ENCODE assay signal across 8 mouse cellular contexts in genomic region chr8:70611849-70612248, GRCm38 (mm10). TPM values are rescaled to one million over a fixed set of nuclear protein-coding genes. Genes with fewer than 3 reads are reported as not detected.
DNase-seq lines count a peak whose midpoint lies in the region; ATAC-seq and TF ChIP-seq lines count a peak whose summit lies in the region.

No protein-coding gene starts in this region.

- peak; percentile 80; the same call in 1 of the 2 replicates for TF ChIP-seq EP300 in heart, adult 2 months (IDR thresholded peaks at IDR 0.05; ENCODE audit: insufficient read depth, low read depth, low read length)

- peaks cover 34% of the 10 kb centered on the region for H3K4me1 ChIP-seq in embryonic facial prominence, embryonic 12.5 days
- H3K4me1 ChIP-seq in heart, adult 2 months (ENCODE audit: control insufficient read depth, insufficient read depth, low read length): peaks cover 8% of the 10 kb centered on the region
- H3K4me1 ChIP-seq in limb, embryonic 15.5 days: peaks cover 47% of the 10 kb centered on the region
- peaks cover 45% of the 10 kb centered on the region for H3K4me1 ChIP-seq in midbrain, embryonic 15.5 days

- no peaks in the 10 kb centered on the region for H3K36me3 ChIP-seq in embryonic facial prominence, embryonic 12.5 days
- no peaks in the 10 kb centered on the region for H3K36me3 ChIP-seq in heart, adult 2 months (ENCODE audit: control insufficient read depth, insufficient read depth, low read length)
- H3K36me3 ChIP-seq in limb, embryonic 15.5 days: no peaks in the 10 kb centered on the region
- no peaks in the 10 kb centered on the region for H3K36me3 ChIP-seq in midbrain, embryonic 15.5 days (replicated peaks)

- no peaks in the 10 kb centered on the region for H3K9me3 ChIP-seq in embryonic facial prominence, embryonic 12.5 days
- H3K9me3 ChIP-seq in limb, embryonic 15.5 days: no peaks in the 10 kb centered on the region
- no peaks in the 10 kb centered on the region for H3K9me3 ChIP-seq in midbrain, embryonic 15.5 days

- no peak; the same call in 1 of the 2 replicates for TF ChIP-seq CTCF in heart, adult 2 months (IDR thresholded peaks at IDR 0.05)

- H3K27ac ChIP-seq in embryonic facial prominence, embryonic 12.5 days: peak overlapping the region; percentile 98
- H3K27ac ChIP-seq in heart, adult 2 months: peak overlapping the region; percentile 93
- H3K27ac ChIP-seq in limb, embryonic 15.5 days: peak overlapping the region; percentile 99
- peak overlapping the region; percentile 50 for H3K27ac ChIP-seq in midbrain, embryonic 15.5 days

- under 1% methylated on average over 6 of the region's 6 CpGs for WGBS in embryonic facial prominence, embryonic 12.5 days
- under 1% methylated on average over 6 of the region's 6 CpGs for WGBS in heart, adult 2 months
- WGBS in limb, embryonic 15.5 days: 0% methylated on average over 6 of the region's 6 CpGs
- 0% methylated on average over 6 of the region's 6 CpGs for WGBS in midbrain, embryonic 15.5 days

- H3K4me2 ChIP-seq in embryonic facial prominence, embryonic 12.5 days (replicated peaks): peak overlapping the region; percentile 87
- H3K4me2 ChIP-seq in limb, embryonic 15.5 days: peak overlapping the region; percentile 95
- peak overlapping the region; percentile 86 for H3K4me2 ChIP-seq in midbrain, embryonic 15.5 days

- no peak for TF ChIP-seq POLR2A in heart, adult 2 months (IDR thresholded peaks at IDR 0.05; ENCODE audit: insufficient read depth, low read depth, low read length)

- intact Hi-C loops in heart, adult 2 months (cut with DNase I): loop anchor here (1.0 to 5.0 kb wide), 5 partner anchors 17 to 90 kb away; partner anchors contain the start of genes Iqcn and Isyna1

- peak overlapping the region; percentile 44 for H3K4me3 ChIP-seq in embryonic facial prominence, embryonic 12.5 days
- H3K4me3 ChIP-seq in heart, adult 2 months: peak overlapping the region; percentile 65
- H3K4me3 ChIP-seq in limb, embryonic 15.5 days: peak overlapping the region; percentile 77
- H3K4me3 ChIP-seq in midbrain, embryonic 15.5 days: peak overlapping the region; percentile 76

- no peaks in the 10 kb centered on the region for H3K27me3 ChIP-seq in embryonic facial prominence, embryonic 12.5 days
- H3K27me3 ChIP-seq in heart, adult 2 months (ENCODE audit: control insufficient read depth, insufficient read depth, low read length): no peaks in the 10 kb centered on the region
- H3K27me3 ChIP-seq in limb, embryonic 15.5 days: no peaks in the 10 kb centered on the region
- H3K27me3 ChIP-seq in midbrain, embryonic 15.5 days (replicated peaks): no peaks in the 10 kb centered on the region

- no peak for ATAC-seq in embryonic facial prominence, embryonic 12.5 days (ENCODE audit: insufficient number of reproducible peaks, insufficient read depth, low FRiP score, low TSS enrichment)
- no peak for ATAC-seq in limb, embryonic 15.5 days (ENCODE audit: insufficient number of reproducible peaks, low FRiP score, low TSS enrichment, low read depth)
- ATAC-seq in midbrain, embryonic 15.5 days (replicated peaks): no peak

- H3K79me2 ChIP-seq in heart, adult 2 months (replicated peaks; ENCODE audit: control insufficient read depth, insufficient read depth, low read length): no peaks in the 10 kb centered on the region

- H3K9ac ChIP-seq in embryonic facial prominence, embryonic 12.5 days: peak overlapping the region; percentile 60; the same call in 1 of the 2 replicates
- peak overlapping the region; percentile 74 for H3K9ac ChIP-seq in heart, adult 2 months (ENCODE audit: low read depth, low read length)
- H3K9ac ChIP-seq in limb, embryonic 15.5 days: peak overlapping the region; percentile 44
- H3K9ac ChIP-seq in midbrain, embryonic 15.5 days: peak overlapping the region; percentile 39; the same call in 1 of the 2 replicates

- peak; percentile 96 for DNase-seq in A20 (ENCODE audit: low read depth, low spot score)
- peak; percentile 93 for DNase-seq in adrenal gland, postnatal 10 days
- peak; percentile 89 to 95 for DNase-seq in heart, adult 2 months
- DNase-seq in kidney, adult 11 months: peak; percentile 76
- DNase-seq in spleen, postnatal 14 days (ENCODE audit: low spot score in 2 of 2): peak; percentile 88 to 94

RNA-seq across cellular contexts. Expression of gene Ssbp4, which starts 3.2 kb away (rescaled TPM):
- total RNA-seq in adrenal gland, postnatal 10 days (2021): 10 to 100 TPM; 92.0 to 96.9 TPM
- polyA plus RNA-seq in embryonic facial prominence, embryonic 12.5 days (2016; fragmentation: Nextera tagmentation; extraction: Ambion mirVana): 134 and 142 TPM in 2 replicates
- 10 to 100 TPM; 34.6 to 35.8 TPM for total RNA-seq in heart, adult 2 months (2021)
- polyA plus RNA-seq in heart, adult 2 months (2012; rRNA removed): 45.6 and 72.8 TPM in 2 replicates
- polyA plus RNA-seq in limb, embryonic 15.5 days (2015; fragmentation: Nextera tagmentation; extraction: Ambion mirVana): 119 and 120 TPM in 2 replicates
- 175 and 189 TPM in 2 replicates for polyA plus RNA-seq in midbrain, embryonic 15.5 days (2015; fragmentation: Nextera tagmentation; extraction: Ambion mirVana)

RNA-seq across cellular contexts. Expression of gene Lrrc25, which starts 4.1 kb away (rescaled TPM):
- 1 to 10 TPM; 3.3 to 3.6 TPM for total RNA-seq in adrenal gland, postnatal 10 days (2021)
- polyA plus RNA-seq in embryonic facial prominence, embryonic 12.5 days (2016; fragmentation: Nextera tagmentation; extraction: Ambion mirVana): 1.1 and 1.2 TPM in 2 replicates
- total RNA-seq in heart, adult 2 months (2021): 1 to 10 TPM; 1.6 to 1.8 TPM
- polyA plus RNA-seq in heart, adult 2 months (2012; rRNA removed): 3.6 and 4.5 TPM in 2 replicates
- 3.2 and 3.3 TPM in 2 replicates for polyA plus RNA-seq in limb, embryonic 15.5 days (2015; fragmentation: Nextera tagmentation; extraction: Ambion mirVana)
- 1.2 and 1.6 TPM in 2 replicates for polyA plus RNA-seq in midbrain, embryonic 15.5 days (2015; fragmentation: Nextera tagmentation; extraction: Ambion mirVana)

RNA-seq across cellular contexts. Expression of gene Isyna1, which starts 17.7 kb away (rescaled TPM):
- total RNA-seq in adrenal gland, postnatal 10 days (2021): 10 to 100 TPM; 59.4 to 59.8 TPM
- 185 and 195 TPM in 2 replicates for polyA plus RNA-seq in embryonic facial prominence, embryonic 12.5 days (2016; fragmentation: Nextera tagmentation; extraction: Ambion mirVana)
- total RNA-seq in heart, adult 2 months (2021): 10 to 100 TPM; 26.7 to 28.3 TPM
- polyA plus RNA-seq in heart, adult 2 months (2012; rRNA removed): 40.3 and 41.6 TPM in 2 replicates
- 111 and 123 TPM in 2 replicates for polyA plus RNA-seq in limb, embryonic 15.5 days (2015; fragmentation: Nextera tagmentation; extraction: Ambion mirVana)
- polyA plus RNA-seq in midbrain, embryonic 15.5 days (2015; fragmentation: Nextera tagmentation; extraction: Ambion mirVana): 175 and 176 TPM in 2 replicates

RNA-seq across cellular contexts. Expression of gene Gdf15, which starts 20.4 kb away (rescaled TPM):
- total RNA-seq in adrenal gland, postnatal 10 days (2021): 1 to 10 TPM in 1 of 2 experiments, under 1 TPM in 1; 0.79 to 1.7 TPM
- polyA plus RNA-seq in embryonic facial prominence, embryonic 12.5 days (2016; fragmentation: Nextera tagmentation; extraction: Ambion mirVana): not detected in 2 replicates
- 1 to 10 TPM; 1.1 to 2.0 TPM for total RNA-seq in heart, adult 2 months (2021)
- polyA plus RNA-seq in heart, adult 2 months (2012; rRNA removed): 0.38 and 3.8 TPM in 2 replicates
- 0.16 and 0.24 TPM in 2 replicates for polyA plus RNA-seq in limb, embryonic 15.5 days (2015; fragmentation: Nextera tagmentation; extraction: Ambion mirVana)
- polyA plus RNA-seq in midbrain, embryonic 15.5 days (2015; fragmentation: Nextera tagmentation; extraction: Ambion mirVana): 0.13 and 0.19 TPM in 2 replicates

RNA-seq across cellular contexts. Expression of gene Pgpep1, which starts 48.3 kb away (rescaled TPM):
- total RNA-seq in adrenal gland, postnatal 10 days (2021): 10 to 100 TPM; 65.7 to 80.6 TPM
- polyA plus RNA-seq in embryonic facial prominence, embryonic 12.5 days (2016; fragmentation: Nextera tagmentation; extraction: Ambion mirVana): 59.5 and 70.4 TPM in 2 replicates
- 10 to 100 TPM; 39.7 to 48.4 TPM for total RNA-seq in heart, adult 2 months (2021)
- 35.5 and 44.8 TPM in 2 replicates for polyA plus RNA-seq in heart, adult 2 months (2012; rRNA removed)
- polyA plus RNA-seq in limb, embryonic 15.5 days (2015; fragmentation: Nextera tagmentation; extraction: Ambion mirVana): 57.5 and 60.7 TPM in 2 replicates
- polyA plus RNA-seq in midbrain, embryonic 15.5 days (2015; fragmentation: Nextera tagmentation; extraction: Ambion mirVana): 70.1 and 74.5 TPM in 2 replicates
